Mouse (Mus musculus) MEL (cell line): ENCODE data around the gene Kctd19. TPM values are rescaled to one million over a fixed set of nuclear protein-coding genes. Genes with fewer than 3 reads are reported as not detected.

ENCODE experiments used
- DNase-seq: peaks from one replicate; pipeline ENCODE4 v3.0.0; 2011; ENCODE audit warnings: low read depth, low spot score
- H3K27ac ChIP-seq: 2 replicates; pipeline ENCODE4 v1.5.1; 2012; ENCODE audit warnings: low read depth, mild to moderate bottlenecking, control low read depth, low read length, moderate library complexity; ENCODE audit not compliant: control insufficient read depth
- H3K27me3 ChIP-seq, 2 experiments: fragments of 150-350 bp in 1 of 2; sonication (generic) in 1 of 2; 2 replicates each; pipeline ENCODE4 v1.6.1; 2012; ENCODE audit warnings: low read length in 2 of 2, mild to moderate bottlenecking in 2 of 2, improper control_type of control experiment in 1 of 2, moderate library complexity in 1 of 2; ENCODE audit not compliant: insufficient read depth in 2 of 2, control insufficient read depth in 1 of 2
- H3K36me3 ChIP-seq, 2 experiments: 2 replicates each; pipeline ENCODE4 v1.6.1; 2012 to 2014; ENCODE audit warnings: low read length in 2 of 2, improper control_type of control experiment in 1 of 2, inconsistent platforms in 1 of 2, mild to moderate bottlenecking in 1 of 2; ENCODE audit not compliant: insufficient read depth in 2 of 2, control insufficient read depth in 1 of 2
- H3K4me1 ChIP-seq, 2 experiments: fragments of 150-350 bp in 1 of 2; sonication (generic) in 1 of 2; 2 replicates each; pipeline ENCODE4 v1.6.1; 2012; ENCODE audit warnings: low read length in 2 of 2, improper control_type of control experiment in 1 of 2, mild to moderate bottlenecking in 1 of 2; ENCODE audit not compliant: insufficient read depth in 2 of 2, control insufficient read depth in 1 of 2
- H3K4me3 ChIP-seq, 2 experiments: fragments of 150-350 bp in 1 of 2; sonication (generic) in 1 of 2; 2 replicates each; pipeline ENCODE4 v1.5.1; 2012; ENCODE audit warnings: low read depth in 2 of 2, low read length in 2 of 2, mild to moderate bottlenecking in 2 of 2, moderate library complexity in 2 of 2, control low read depth in 1 of 2, improper control_type of control experiment in 1 of 2; ENCODE audit not compliant: control insufficient read depth in 1 of 2, insufficient read depth in 1 of 2
- H3K79me2 ChIP-seq: 2 replicates; pipeline ENCODE4 v1.6.1; 2012; ENCODE audit warnings: mild to moderate bottlenecking, low read length, moderate library complexity; ENCODE audit not compliant: control insufficient read depth, poor library complexity, insufficient read depth
- H3K9ac ChIP-seq: 2 replicates; pipeline ENCODE4 v1.6.1; 2012; ENCODE audit warnings: low read depth, mild to moderate bottlenecking, control low read depth, low read length, moderate library complexity; ENCODE audit not compliant: control insufficient read depth, poor library complexity, severe bottlenecking
- H3K9me3 ChIP-seq: fragments of 150-350 bp; sonication (generic); replicated peaks from 2 replicates; pipeline ENCODE4 v1.6.1; 2012; ENCODE audit warnings: mild to moderate bottlenecking, low read length, improper control_type of control experiment, moderate library complexity; ENCODE audit not compliant: insufficient read depth
- CHD1 ChIP-seq: IDR thresholded peaks from 2 replicates; pipeline ENCODE4 v1.6.1; 2012; ENCODE audit warnings: low read depth, mild to moderate bottlenecking, inconsistent platforms, low read length, improper control_type of control experiment
- CHD2 ChIP-seq: IDR thresholded peaks from 2 replicates; pipeline ENCODE4 v1.6.1; 2011; ENCODE audit warnings: low read length, improper control_type of control experiment
- CTCF ChIP-seq, 3 experiments: IDR thresholded peaks in 2 of 3; conservative IDR thresholded peaks in 1 of 3; 2 replicates each; pipeline ENCODE4 v1.5.1; 2011 to 2012; ENCODE audit warnings: low read length in 3 of 3, low read depth in 2 of 3, mild to moderate bottlenecking in 2 of 3, improper control_type of control experiment in 1 of 3, inconsistent platforms in 1 of 3, mixed read lengths in 1 of 3, moderate library complexity in 1 of 3; ENCODE audit not compliant: control insufficient read depth in 1 of 3, insufficient read depth in 1 of 3, poor library complexity in 1 of 3, severe bottlenecking in 1 of 3
- E2F4 ChIP-seq: IDR thresholded peaks from 2 replicates; pipeline ENCODE4 v1.6.1; 2011; ENCODE audit warnings: low read depth, low read length, improper control_type of control experiment, borderline replicate concordance
- ELF1 ChIP-seq: IDR thresholded peaks from 2 replicates; pipeline ENCODE4 v1.6.1; 2014; ENCODE audit warnings: low read depth, mild to moderate bottlenecking, inconsistent platforms, low read length, improper control_type of control experiment, moderate library complexity
- EP300 ChIP-seq, 2 experiments: IDR thresholded peaks; 2 replicates each; pipeline ENCODE4 v1.6.1; 2011; ENCODE audit warnings: improper control_type of control experiment in 2 of 2, low read length in 2 of 2, low read depth in 1 of 2, mild to moderate bottlenecking in 1 of 2
- ETS1 ChIP-seq: IDR thresholded peaks from 2 replicates; pipeline ENCODE4 v1.6.1; 2012; ENCODE audit warnings: low read depth, mild to moderate bottlenecking, inconsistent platforms, low read length, improper control_type of control experiment, moderate library complexity
- GABPA ChIP-seq: IDR thresholded peaks from 2 replicates; pipeline ENCODE4 v1.6.1; 2012; ENCODE audit warnings: low read depth, mild to moderate bottlenecking, inconsistent platforms, low read length, improper control_type of control experiment, moderate library complexity
- GATA1 ChIP-seq: IDR thresholded peaks from 2 replicates; pipeline ENCODE4 v1.6.1; 2011; ENCODE audit warnings: low read depth, low read length, improper control_type of control experiment
- HCFC1 ChIP-seq: IDR thresholded peaks from 2 replicates; pipeline ENCODE4 v1.6.1; 2012; ENCODE audit warnings: low read depth, mild to moderate bottlenecking, inconsistent platforms, low read length, improper control_type of control experiment, moderate library complexity
- JUND ChIP-seq: IDR thresholded peaks from 2 replicates; pipeline ENCODE4 v1.6.1; 2011; ENCODE audit warnings: low read depth, mild to moderate bottlenecking, improper control_type of control experiment, low read length
- KAT2A ChIP-seq: conservative IDR thresholded peaks from 2 replicates; pipeline ENCODE4 v1.6.1; 2012; ENCODE audit warnings: low read depth, low read length, improper control_type of control experiment, inconsistent platforms
- MAFK ChIP-seq: IDR thresholded peaks from 2 replicates; pipeline ENCODE4 v1.6.1; 2011; ENCODE audit warnings: low read depth, mild to moderate bottlenecking, low read length, improper control_type of control experiment, borderline replicate concordance
- MAZ ChIP-seq: IDR thresholded peaks from 2 replicates; pipeline ENCODE4 v1.6.1; 2012; ENCODE audit warnings: low read depth, mild to moderate bottlenecking, inconsistent platforms, low read length, improper control_type of control experiment
- MXI1 ChIP-seq: IDR thresholded peaks from 2 replicates; pipeline ENCODE4 v1.6.1; 2011; ENCODE audit warnings: mild to moderate bottlenecking, low read depth, low read length, improper control_type of control experiment
- MYC ChIP-seq: IDR thresholded peaks from 2 replicates; pipeline ENCODE4 v1.6.1; 2011; ENCODE audit warnings: low read depth, mild to moderate bottlenecking, low read length, improper control_type of control experiment, moderate library complexity
- POLR2A ChIP-seq, 2 experiments: IDR thresholded peaks; 2 replicates each; pipeline ENCODE4 v1.6.1; 2011 to 2012; ENCODE audit warnings: low read length in 2 of 2, mild to moderate bottlenecking in 2 of 2, control low read depth in 1 of 2, improper control_type of control experiment in 1 of 2, low read depth in 1 of 2, moderate library complexity in 1 of 2; ENCODE audit not compliant: control insufficient read depth in 1 of 2, insufficient read depth in 1 of 2, poor library complexity in 1 of 2
- RAD21 ChIP-seq: IDR thresholded peaks from 2 replicates; pipeline ENCODE4 v1.6.1; 2011; ENCODE audit warnings: mild to moderate bottlenecking, low read depth, low read length, improper control_type of control experiment
- SIN3A ChIP-seq: IDR thresholded peaks from 2 replicates; pipeline ENCODE4 v1.6.1; 2012; ENCODE audit warnings: low read length, improper control_type of control experiment, inconsistent platforms
- USF1 ChIP-seq: IDR thresholded peaks from 2 replicates; pipeline ENCODE4 v1.6.1; 2014; ENCODE audit warnings: low read depth, mild to moderate bottlenecking, inconsistent platforms, low read length, improper control_type of control experiment, moderate library complexity
- ZC3H11A ChIP-seq: IDR thresholded peaks from 2 replicates; pipeline ENCODE4 v1.6.1; 2012; ENCODE audit warnings: low read depth, mild to moderate bottlenecking, inconsistent platforms, low read length, improper control_type of control experiment
- ZKSCAN1 ChIP-seq: IDR thresholded peaks from 2 replicates; pipeline ENCODE4 v1.6.1; 2012; ENCODE audit warnings: low read depth, mild to moderate bottlenecking, inconsistent platforms, low read length, improper control_type of control experiment, moderate library complexity
- polyA plus RNA-seq, 2 experiments: library from polyadenylated mRNA; stranded (reverse) in 1 of 2; unstranded in 1 of 2; fragments of >175 nt in 1 of 2; fragments of >200 nt in 1 of 2; gene quantifications; 2 replicates each; pipeline versions ENCODE4 v1.2.1 to v1.2.4; 2012; ENCODE audit warnings: low replicate concordance in 2 of 2, low read depth in 1 of 2; ENCODE audit not compliant: insufficient read length in 2 of 2, insufficient read depth in 1 of 2, missing spikeins in 1 of 2
- total RNA-seq: library from RNA; depleted of rRNA; stranded (reverse); fragments of 300-350 nt; gene quantifications from 2 replicates; pipeline ENCODE4 v1.2.3, GENCODE M21; 2012

Kctd19 gene
- total and polyA plus RNA-seq, 3 experiments, result not detected

GRCm38 (mm10) chr8:105373032-105373431, 40.3 kb downstream of the Kctd19 start, which contains the start of gene Plekhg4:
Gene Plekhg4 (plus strand): TSS chr8:105373274.
- no peak within 1 kb of the TSS for H3K4me3 ChIP-seq
- no peak for TF ChIP-seq E2F4
- no peak for TF ChIP-seq POLR2A (IDR thresholded peaks at IDR 0.05; ENCODE audit: control insufficient read depth in 1 of 2, insufficient read depth in 1 of 2, low read depth in 1 of 2, low read length in 2 of 2, poor library complexity in 1 of 2)
- no peak for TF ChIP-seq HCFC1
- TF ChIP-seq CHD2, result no peak
- no peak for TF ChIP-seq SIN3A
- TF ChIP-seq GATA1, result no peak
- TF ChIP-seq EP300 (IDR thresholded peaks at IDR 0.05; ENCODE audit: low read depth in 1 of 2, low read length in 2 of 2), result no peak
- TF ChIP-seq ELF1, result no peak
- no peak for TF ChIP-seq GABPA
- no peak for TF ChIP-seq ZKSCAN1
- no peak for TF ChIP-seq CTCF (IDR thresholded peaks at IDR 0.05 in 2 of 3, conservative IDR thresholded peaks at IDR 0.05 in 1 of 3; ENCODE audit: control insufficient read depth in 1 of 3, insufficient read depth in 1 of 3, low read depth in 2 of 3, low read length in 3 of 3, poor library complexity in 1 of 3, severe bottlenecking in 1 of 3)
- TF ChIP-seq USF1, result no peak
- no peak for TF ChIP-seq KAT2A
- TF ChIP-seq JUND, result no peak
- no peak for TF ChIP-seq MYC
- no peak for TF ChIP-seq ZC3H11A
- TF ChIP-seq MXI1, result no peak
- TF ChIP-seq MAZ, result no peak
- TF ChIP-seq CHD1, result no peak
- TF ChIP-seq RAD21, result no peak
- TF ChIP-seq, all 39 proteins: peak for 0
- no peaks in the 10 kb centered on the region for H3K27me3 ChIP-seq
- peaks cover 0 to 4% of the 10 kb centered on the region in 2 experiments; a peak in 2 of 4 replicates for H3K36me3 ChIP-seq
- H3K27ac ChIP-seq, result no peak within 1 kb of the TSS
- H3K9me3 ChIP-seq, result no peaks in the 10 kb centered on the region
- no peak for DNase-seq
- H3K4me1 ChIP-seq, result peaks cover 4 to 7% of the 10 kb centered on the region in 2 experiments; a peak in 3 of 4 replicates
- H3K79me2 ChIP-seq, result no peaks in the 10 kb centered on the region
- no peak within 1 kb of the TSS for H3K9ac ChIP-seq

DNA sequence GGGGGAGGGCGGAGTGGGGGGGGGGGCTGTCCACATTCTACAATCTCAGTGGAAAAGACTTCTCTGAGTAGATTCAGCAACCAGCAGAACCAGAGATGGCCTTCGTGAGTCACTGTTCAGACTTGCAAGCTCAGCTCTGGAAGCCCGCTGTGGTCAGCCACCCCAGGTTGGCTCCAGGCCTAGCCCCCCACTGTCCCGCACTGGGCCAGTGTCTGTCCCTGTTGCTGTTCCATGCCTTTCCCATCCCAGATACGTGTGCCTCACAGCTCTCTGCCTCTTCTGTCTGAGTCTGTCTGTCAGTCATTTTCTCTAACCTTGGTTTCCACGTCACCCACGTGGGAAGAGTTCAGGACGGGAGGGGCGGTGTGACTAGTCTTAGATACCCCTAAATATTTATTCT, 40.8 kb downstream of the Kctd19 start:
- TF ChIP-seq MAFK (no peak), ETS1 (no peak)
- Histone ChIP-seq H3K27ac (no peak overlapping the region), H3K9ac (no peak overlapping the region), H3K9me3 (no peaks in the 10 kb centered on the region), H3K36me3 (peaks cover 0 to 4% of the 10 kb centered on the region in 2 experiments; a peak in 2 of 4 replicates), H3K27me3 (no peaks in the 10 kb centered on the region), H3K4me3 (no peak overlapping the region), H3K4me1 (peaks cover 4 to 7% of the 10 kb centered on the region in 2 experiments; a peak in 3 of 4 replicates), H3K79me2 (no peaks in the 10 kb centered on the region)
- DNase-seq, result no peak
